Mouse (Mus musculus): ENCODE measurements at regions not wholly inside any gene's neighbourhood (a gene's known extent, or its start where the extent isn't known, plus 50 kb on each side); places are given as distances from the start of the nearest gene placed in this dataset.

DNA sequence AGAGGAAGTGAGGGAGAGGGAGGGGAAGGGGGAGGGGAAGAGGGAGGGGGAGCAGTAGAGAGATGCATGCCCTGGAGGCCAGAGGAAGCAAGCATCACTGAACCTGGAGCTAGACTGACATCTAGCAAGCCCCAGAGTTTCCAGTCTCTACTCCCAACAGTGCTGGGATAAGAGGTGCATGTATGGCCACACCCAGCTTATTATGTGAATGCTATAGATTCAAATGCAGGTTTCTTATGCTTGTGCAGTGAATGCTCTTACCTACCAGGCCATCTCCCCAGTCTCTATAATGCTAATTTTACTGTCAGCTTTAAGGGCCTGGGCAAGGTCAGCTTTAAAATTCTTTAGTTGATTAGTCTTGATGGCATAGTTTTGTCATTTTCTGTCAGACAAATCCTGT, 271.3 kb upstream of the Thsd7b start:
- TF ChIP-seq POLR2A (IDR thresholded peaks at IDR 0.05; ENCODE audit: insufficient read length, low read depth) (no peak), TCF3 (IDR thresholded peaks at IDR 0.05; ENCODE audit: insufficient read length, low read depth) (no peak)

Measured in myocyte (in vitro differentiated cells).